In the genomic region with DNA sequence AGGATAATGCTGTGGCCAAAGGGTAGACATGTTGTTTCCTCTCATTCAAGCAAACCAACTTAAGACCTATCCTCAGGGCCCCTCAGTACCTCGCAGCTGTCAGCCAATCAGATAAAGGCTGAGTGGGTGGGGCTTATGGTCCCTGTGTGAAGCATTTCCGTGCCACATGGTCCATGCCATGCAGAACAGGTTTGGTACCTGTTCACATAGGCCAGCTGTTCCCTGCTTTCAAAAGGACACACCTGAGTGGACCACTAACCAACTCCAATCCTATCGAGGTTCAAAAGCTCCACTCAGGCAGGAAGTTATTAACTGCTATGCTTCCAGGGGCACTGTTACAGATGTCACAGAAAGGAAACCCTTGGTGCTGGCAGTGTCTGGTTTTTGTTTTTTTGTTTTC, we compare ENCODE assay signal across 24 mouse cellular contexts. TPM values are rescaled to one million over a fixed set of nuclear protein-coding genes. Genes with fewer than 3 reads are reported as not detected.
DNase-seq lines count a peak whose midpoint lies in the region; ATAC-seq and TF ChIP-seq lines count a peak whose summit lies in the region.
"Had no signal": no experiment of that assay in that cellular context is flagged by ENCODE, and none has a peak within 500 bp of the region (broad histone marks: within the 10 kb centered on the region; RNA-seq: fewer than 3 reads in every experiment).

No protein-coding gene starts in this region.

- no peaks in the 10 kb centered on the region for H3K4me1 ChIP-seq in kidney, postnatal 0 days (replicated peaks; ENCODE audit: insufficient read depth, low read length)
- no peaks in the 10 kb centered on the region for H3K4me1 ChIP-seq in intestine, embryonic 15.5 days (replicated peaks)
- no peaks in the 10 kb centered on the region for H3K4me1 ChIP-seq in intestine, postnatal 0 days (replicated peaks; ENCODE audit: control insufficient read depth, insufficient read depth, low read length)
- H3K4me1 ChIP-seq in stomach, postnatal 0 days (replicated peaks; ENCODE audit: control insufficient read depth, insufficient read depth), result no peaks in the 10 kb centered on the region
- H3K4me1 ChIP-seq: embryonic facial prominence, embryonic 13.5 days; forebrain, embryonic 10.5 days; limb, embryonic 13.5 days; liver, embryonic 12.5 days had no signal

- TF ChIP-seq EP300 in stomach, postnatal 0 days (optimal IDR thresholded peaks at IDR 0.05), result no peak

- 51% methylated on average over 3 of the region's 3 CpGs for WGBS in kidney, postnatal 0 days
- WGBS in intestine, embryonic 15.5 days, result 47% methylated on average over 3 of the region's 3 CpGs
- WGBS in intestine, postnatal 0 days, result 34% methylated on average over 3 of the region's 3 CpGs
- WGBS in stomach, postnatal 0 days, result 52% methylated on average over 3 of the region's 3 CpGs

- H3K4me2 ChIP-seq in kidney, postnatal 0 days (ENCODE audit: low read length), result no peak overlapping the region
- no peak overlapping the region for H3K4me2 ChIP-seq in intestine, embryonic 15.5 days (replicated peaks)
- no peak overlapping the region for H3K4me2 ChIP-seq in intestine, postnatal 0 days (replicated peaks; ENCODE audit: low read depth)
- no peak overlapping the region for H3K4me2 ChIP-seq in stomach, postnatal 0 days (replicated peaks; ENCODE audit: low read depth)
- H3K4me2 ChIP-seq: embryonic facial prominence, embryonic 13.5 days; hindbrain, embryonic 14.5 days; limb, embryonic 13.5 days; liver, embryonic 12.5 days had no signal

- peak; percentile 52; the same call in 1 of the 2 replicates for ATAC-seq in kidney, postnatal 0 days (replicated peaks; ENCODE audit: low FRiP score, low read depth)
- ATAC-seq in intestine, embryonic 15.5 days, result peak; percentile 59
- peak; percentile 78 for ATAC-seq in intestine, postnatal 0 days
- peak; percentile 92 for ATAC-seq in stomach, postnatal 0 days (ENCODE audit: low FRiP score, low TSS enrichment)
- ATAC-seq: activated CD4-positive, CD25-positive, alpha-beta regulatory T cell, adult 4 months; forebrain, embryonic 16.5 days; liver, embryonic 12.5 days had no signal

- TF ChIP-seq CTCF in kidney, postnatal 0 days (IDR thresholded peaks at IDR 0.05; ENCODE audit: low read depth), result no peak
- TF ChIP-seq CTCF in intestine, postnatal 0 days (IDR thresholded peaks at IDR 0.05; ENCODE audit: low read depth), result no peak
- no peak for TF ChIP-seq CTCF in stomach, postnatal 0 days (IDR thresholded peaks at IDR 0.05; ENCODE audit: low read depth)

- no peak overlapping the region for H3K4me3 ChIP-seq in kidney, postnatal 0 days (replicated peaks; ENCODE audit: low read depth, low read length)
- no peak overlapping the region for H3K4me3 ChIP-seq in intestine, embryonic 15.5 days (replicated peaks)
- no peak overlapping the region for H3K4me3 ChIP-seq in intestine, postnatal 0 days (ENCODE audit: low read depth, low read length)
- no peak overlapping the region for H3K4me3 ChIP-seq in stomach, postnatal 0 days (ENCODE audit: low read depth, low read length)
- H3K4me3 ChIP-seq: embryonic facial prominence, embryonic 13.5 days; forebrain, embryonic 10.5 days; gastrocnemius, adult 2 months; limb, embryonic 13.5 days; liver, embryonic 12.5 days had no signal

- H3K36me3 ChIP-seq in kidney, postnatal 0 days (ENCODE audit: insufficient read depth, low read length), result no peaks in the 10 kb centered on the region
- H3K36me3 ChIP-seq in intestine, embryonic 15.5 days, result no peaks in the 10 kb centered on the region
- no peaks in the 10 kb centered on the region for H3K36me3 ChIP-seq in intestine, postnatal 0 days (ENCODE audit: control insufficient read depth, insufficient read depth)
- H3K36me3 ChIP-seq in stomach, postnatal 0 days (ENCODE audit: control insufficient read depth, insufficient read depth, low read length), result no peaks in the 10 kb centered on the region
- H3K36me3 ChIP-seq: embryonic facial prominence, embryonic 13.5 days; forebrain, embryonic 10.5 days; limb, embryonic 13.5 days; liver, embryonic 12.5 days had no signal

- no peak for DNase-seq in kidney, postnatal 0 days (ENCODE audit: low spot score)
- no peak for DNase-seq in kidney, postnatal 10 days
- DNase-seq in stomach, postnatal 0 days (ENCODE audit: low spot score), result peak; percentile 66
- no peak for DNase-seq in gastrocnemius, adult 8-10 months (ENCODE audit: low spot score in 2 of 2)
- DNase-seq in left cerebral cortex, postnatal 36 days (ENCODE audit: low spot score in 2 of 2), result no peak
- DNase-seq: adrenal gland, adult 2 months; adrenal gland, postnatal 36 days; B cell, adult 2 months; cerebellum, adult 18-20 months; cerebellum, postnatal 10 days; gastrocnemius, adult 2 months; kidney, adult 8-10 months; lung, postnatal 14 days; midbrain, embryonic 14.5 days; thymus, postnatal 14 days had no signal

- H3K9me3 ChIP-seq in kidney, postnatal 0 days (replicated peaks; ENCODE audit: low read length), result no peaks in the 10 kb centered on the region
- no peaks in the 10 kb centered on the region for H3K9me3 ChIP-seq in intestine, embryonic 15.5 days
- no peaks in the 10 kb centered on the region for H3K9me3 ChIP-seq in intestine, postnatal 0 days (ENCODE audit: control insufficient read depth)
- H3K9me3 ChIP-seq in stomach, postnatal 0 days (ENCODE audit: control insufficient read depth, low read length), result no peaks in the 10 kb centered on the region
- H3K9me3 ChIP-seq: embryonic facial prominence, embryonic 13.5 days; forebrain, embryonic 10.5 days; limb, embryonic 13.5 days; liver, embryonic 12.5 days had no signal

- H3K27me3 ChIP-seq in kidney, postnatal 0 days (ENCODE audit: insufficient read depth, low read length), result no peaks in the 10 kb centered on the region
- H3K27me3 ChIP-seq in intestine, embryonic 15.5 days (replicated peaks), result no peaks in the 10 kb centered on the region
- no peaks in the 10 kb centered on the region for H3K27me3 ChIP-seq in intestine, postnatal 0 days (replicated peaks; ENCODE audit: control insufficient read depth, insufficient read depth, low read length)
- H3K27me3 ChIP-seq in stomach, postnatal 0 days (ENCODE audit: control insufficient read depth, insufficient read depth, low read length), result no peaks in the 10 kb centered on the region
- H3K27me3 ChIP-seq: embryonic facial prominence, embryonic 13.5 days; limb, embryonic 13.5 days; liver, embryonic 12.5 days had no signal

- intact Hi-C loops in left cerebral cortex, postnatal 36 days (cut with DNase I), result no loop called here

- no peak overlapping the region for H3K27ac ChIP-seq in kidney, postnatal 0 days
- H3K27ac ChIP-seq in intestine, embryonic 15.5 days, result no peak overlapping the region
- H3K27ac ChIP-seq in intestine, postnatal 0 days (ENCODE audit: low read depth, low read length), result no peak overlapping the region
- no peak overlapping the region; the same call in 1 of the 2 replicates for H3K27ac ChIP-seq in stomach, postnatal 0 days (replicated peaks)
- H3K27ac ChIP-seq: embryonic facial prominence, embryonic 13.5 days; forebrain, embryonic 10.5 days; gastrocnemius, adult 2 months; hindbrain, embryonic 14.5 days; limb, embryonic 13.5 days; liver, embryonic 12.5 days had no signal

- no peak overlapping the region for H3K9ac ChIP-seq in kidney, postnatal 0 days (ENCODE audit: low read depth, low read length)
- H3K9ac ChIP-seq in intestine, embryonic 15.5 days, result no peak overlapping the region
- no peak overlapping the region for H3K9ac ChIP-seq in intestine, postnatal 0 days (ENCODE audit: low read depth, low read length)
- H3K9ac ChIP-seq in stomach, postnatal 0 days (ENCODE audit: low read length), result no peak overlapping the region
- H3K9ac ChIP-seq: embryonic facial prominence, embryonic 13.5 days; hindbrain, embryonic 14.5 days; limb, embryonic 13.5 days; liver, embryonic 12.5 days had no signal

RNA-seq across cellular contexts. Expression of gene Txndc5, which starts 25.6 kb away (rescaled TPM):
- 237 and 243 TPM in 2 replicates for polyA plus RNA-seq in kidney, postnatal 0 days (2015; fragmentation: Nextera tagmentation; extraction: Ambion mirVana)
- polyA plus RNA-seq in intestine, embryonic 15.5 days (2015; fragmentation: Nextera tagmentation; extraction: Ambion mirVana), result 245 and 256 TPM in 2 replicates
- polyA plus RNA-seq in intestine, postnatal 0 days (2015; fragmentation: Nextera tagmentation; extraction: Ambion mirVana), result 96.2 and 106 TPM in 2 replicates
- 181 and 183 TPM in 2 replicates for polyA plus RNA-seq in stomach, postnatal 0 days (2015; fragmentation: Nextera tagmentation; extraction: Ambion mirVana)
- total RNA-seq in gastrocnemius, adult 8-10 months (2022), result 10 to 100 TPM; 25.2 to 36.1 (median 28.2) TPM
- total RNA-seq in left cerebral cortex, postnatal 36 days (2021), result 10 to 100 TPM; 45.8 to 49.6 TPM
